Mouse (Mus musculus) spleen, adult 12 weeks (tissue): Measurements from ENCODE around the gene Syn2.
"Not testable (repeated sequence)": the region's sequence is repeated elsewhere in the genome, so short reads cannot be mapped to it uniquely, and the experiment has no call there.

Experiments
- DNase-seq: peaks from one replicate; pipeline ENCODE4 v3.0.0; 2022; ENCODE audit warnings: low spot score

The Syn2 gene

GRCm38 (mm10) chr6:115174845-115175244 is 40.1 kb downstream of the Syn2 start:
- no peak for DNase-seq

GRCm38 (mm10) chr6:115178826-115179225 is 44.1 kb downstream of the Syn2 start:
- DNase-seq, result no peak

DNA sequence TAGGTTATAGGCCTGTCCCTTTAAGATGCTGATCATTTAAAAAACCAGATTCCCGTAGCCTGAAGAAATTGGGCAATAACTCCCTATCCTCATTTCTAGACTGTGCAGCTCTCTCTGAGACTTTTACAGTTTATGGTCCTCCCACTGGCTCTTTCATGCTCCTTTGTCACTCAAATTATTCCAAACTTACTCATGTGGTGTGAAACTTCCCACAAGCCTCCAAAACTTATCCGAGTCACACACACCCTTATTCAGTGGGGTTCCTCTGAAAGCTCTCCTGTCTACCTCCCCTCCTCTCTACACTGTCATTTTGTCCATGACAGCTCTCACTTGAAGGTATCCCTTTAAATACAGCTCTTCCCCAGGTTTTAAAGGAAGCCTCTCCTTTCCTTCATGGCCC is 46.4 kb downstream of the Syn2 start:
- DNase-seq, result no peak

DNA sequence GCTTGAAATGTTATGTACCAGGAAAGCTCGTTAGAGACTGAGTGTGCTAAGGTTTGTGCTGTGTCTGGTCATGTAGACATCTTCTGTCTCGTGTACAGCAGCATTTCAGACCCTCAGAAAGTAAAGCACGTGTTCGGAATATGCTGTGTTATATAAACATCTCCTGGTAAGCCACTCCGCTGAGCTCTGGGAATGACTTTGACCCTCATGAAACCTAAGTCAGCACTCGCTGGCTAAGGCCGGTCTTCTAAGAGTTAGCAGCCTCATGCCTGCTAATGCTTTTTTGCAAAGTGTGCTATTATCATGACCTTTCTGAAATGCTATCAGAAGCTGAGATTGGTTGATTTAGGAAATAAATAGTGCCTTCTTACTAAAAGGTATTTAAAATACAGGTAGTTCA is 56.4 kb downstream of the Syn2 start:
- no peak for DNase-seq

- no peak for DNase-seq
Measured at GRCm38 (mm10) chr6:115200753-115201152, 66.1 kb downstream of the Syn2 start.

DNA sequence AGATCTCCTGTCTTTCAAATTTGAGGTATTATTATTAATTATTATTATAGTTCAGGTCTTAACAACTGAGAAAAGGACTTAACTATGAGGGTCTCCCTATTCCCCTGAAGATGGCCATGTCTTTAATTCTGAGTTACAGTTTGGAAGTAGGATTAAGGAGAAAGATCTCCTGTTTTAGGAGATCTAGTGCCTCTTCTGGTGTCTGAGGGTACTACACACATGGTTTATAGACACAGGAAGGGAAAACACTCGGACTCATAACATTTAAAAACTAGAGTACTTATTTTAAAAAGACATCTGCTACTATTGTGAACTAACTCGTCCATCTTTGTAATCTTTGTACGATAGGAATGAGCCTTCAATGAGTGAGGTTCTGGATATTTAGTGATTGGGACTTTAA is 68.3 kb downstream of the Syn2 start:
- no peak for DNase-seq

DNA sequence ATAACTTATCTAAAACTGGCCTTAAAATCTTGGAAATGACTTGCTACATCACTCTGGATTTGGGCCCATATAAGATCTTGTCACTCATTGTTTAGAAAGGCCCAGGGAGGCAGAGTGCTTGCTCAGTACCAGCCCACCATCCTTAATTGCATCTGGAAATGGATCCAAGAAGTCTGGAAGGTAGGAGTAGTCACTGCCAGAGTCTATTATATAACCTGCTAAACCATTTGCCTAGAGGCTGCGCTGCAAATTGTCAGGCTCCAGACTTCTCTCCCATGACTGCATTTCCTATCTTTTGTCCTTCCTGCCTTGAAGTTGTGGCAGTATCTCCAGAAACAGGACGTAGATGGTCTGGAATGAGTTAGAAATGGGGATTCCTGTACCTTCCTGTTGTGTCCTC is 75.5 kb downstream of the Syn2 start:
- no peak for DNase-seq

DNA sequence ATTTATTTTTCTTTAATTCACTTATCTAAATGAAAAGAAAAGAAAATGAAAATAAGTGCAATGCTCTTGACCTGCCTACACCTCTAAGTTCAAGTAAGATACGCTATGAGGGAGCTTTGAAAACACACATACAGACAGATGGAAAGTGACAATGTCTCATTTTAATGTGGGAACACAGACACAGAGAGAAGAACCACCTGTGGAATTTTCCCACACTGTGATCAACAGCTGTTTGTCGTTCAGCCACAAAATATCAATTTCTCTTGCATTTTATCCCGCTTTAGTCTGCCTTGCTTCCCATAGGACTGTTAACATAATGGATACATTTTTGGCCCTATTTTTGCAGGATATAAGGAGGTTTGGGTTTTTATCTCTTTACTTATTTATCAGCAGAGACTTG is 76.1 kb downstream of the Syn2 start:
- no peak for DNase-seq

DNA sequence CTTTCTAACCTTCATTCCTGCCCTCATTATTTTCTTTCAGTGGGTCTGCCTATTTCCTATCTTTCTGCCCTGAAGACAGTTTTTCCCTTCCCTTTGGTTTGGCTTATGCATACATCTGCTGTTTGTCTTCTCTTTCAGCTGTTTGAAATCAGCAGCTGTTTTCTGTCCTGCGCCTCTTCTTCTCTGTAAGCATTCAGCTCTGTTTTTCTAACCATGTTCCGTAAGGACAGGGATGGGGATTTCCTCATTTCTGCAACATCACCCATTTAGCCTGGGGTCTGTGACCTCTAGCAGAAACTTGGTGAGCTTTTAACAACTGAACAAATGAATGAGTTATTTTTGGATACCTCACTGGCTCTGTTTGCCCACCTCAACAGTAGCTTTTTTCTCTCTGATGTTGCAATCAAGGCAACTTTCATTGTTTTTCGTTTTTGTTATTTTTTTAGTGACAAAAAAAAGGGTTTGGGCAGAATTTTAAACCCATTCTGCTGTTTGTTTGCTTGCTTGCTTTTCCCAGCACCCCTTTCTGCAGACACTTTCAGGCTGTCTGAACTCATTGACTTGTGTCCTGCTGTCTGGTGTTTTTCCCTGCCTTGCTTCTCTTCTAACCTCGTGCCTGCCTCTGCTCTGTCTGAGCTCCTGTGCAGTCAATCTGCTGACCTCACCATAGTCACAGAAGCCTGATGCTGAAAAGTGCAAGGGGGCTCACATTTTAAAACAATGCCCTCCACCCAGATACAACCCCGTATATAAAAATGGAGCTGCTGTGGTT is 77.6 kb downstream of the Syn2 start:
- DNase-seq, result no peak

DNA sequence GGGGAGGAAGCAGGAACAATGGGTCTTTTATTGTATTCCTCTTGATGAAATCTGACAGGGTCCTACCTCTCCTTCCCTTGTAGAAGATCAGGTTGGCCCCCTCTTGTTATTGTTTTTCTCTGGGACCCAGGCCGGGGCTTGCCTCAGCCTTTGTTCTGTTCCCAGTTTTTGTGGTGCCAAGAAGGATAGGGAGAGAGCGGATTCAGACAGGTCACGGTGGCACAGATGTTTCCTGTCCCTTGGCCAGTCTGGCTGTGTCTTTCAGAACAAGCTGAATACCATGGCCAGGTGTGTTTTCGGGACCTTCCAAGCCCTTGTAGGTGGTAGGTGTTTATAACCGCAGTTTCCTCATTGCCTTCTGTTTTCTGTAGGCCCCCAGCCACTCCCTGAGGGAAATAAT is 78.4 kb downstream of the Syn2 start:
- no peak for DNase-seq

DNA sequence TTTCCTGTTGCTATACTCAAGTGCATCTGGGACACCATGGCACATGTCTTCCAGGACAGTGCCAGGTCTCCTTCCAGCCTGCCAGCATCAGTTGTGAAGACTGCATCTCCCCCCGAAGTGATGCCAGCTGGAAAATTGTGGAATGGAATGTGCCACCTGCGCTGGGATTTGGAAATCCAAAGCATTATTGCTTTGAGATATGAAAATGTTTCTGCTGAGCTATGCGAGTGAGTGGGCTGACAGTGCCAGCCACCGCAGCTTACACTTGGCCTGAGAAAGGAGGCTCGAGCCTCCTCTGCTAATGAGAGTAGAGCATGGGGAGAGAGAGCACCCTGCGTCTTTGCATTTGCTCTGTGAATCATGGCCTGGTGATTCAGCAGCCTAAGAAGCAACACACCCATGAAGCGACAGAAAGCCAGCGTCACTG is 86.5 kb downstream of the Syn2 start:
- no peak for DNase-seq

DNA sequence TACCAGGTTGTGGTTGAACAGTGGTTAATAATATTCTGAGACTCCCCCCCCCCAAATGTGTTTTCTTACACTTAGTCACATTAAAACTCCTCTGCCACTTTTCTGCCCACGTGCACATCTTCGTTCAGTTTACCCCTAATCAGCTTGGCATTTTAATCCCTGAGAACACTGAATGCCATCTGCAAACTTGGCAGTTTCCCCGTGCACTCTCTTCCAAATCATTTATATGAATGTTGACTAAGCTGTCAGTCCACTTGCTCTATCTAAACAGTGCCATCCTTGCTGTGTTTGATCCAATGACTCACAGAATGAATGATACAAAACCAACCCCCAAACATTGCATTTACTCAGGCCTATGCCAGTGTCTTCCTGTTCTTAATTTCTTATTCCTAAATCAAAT is 90.8 kb downstream of the Syn2 start:
- no peak for DNase-seq

DNA sequence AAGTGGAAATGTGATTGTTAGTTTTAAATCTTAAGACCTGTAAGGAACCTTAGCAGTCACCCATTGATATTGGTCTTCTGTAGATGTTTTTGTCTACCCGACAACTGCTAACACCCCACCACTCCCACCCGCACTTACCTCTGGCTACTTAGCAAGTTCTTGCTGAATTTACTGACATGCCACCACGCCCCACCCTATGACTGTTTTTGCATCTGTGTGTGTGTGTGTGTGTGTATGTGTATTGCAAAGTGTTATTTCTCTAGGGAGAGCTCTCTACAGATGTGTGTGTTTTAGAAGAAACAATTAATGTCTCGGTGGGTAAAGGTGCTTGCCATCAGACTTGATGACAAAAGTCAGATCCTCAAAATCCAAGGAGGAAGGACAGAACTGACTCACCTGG is 92.3 kb downstream of the Syn2 start, which contains the start of gene Gm17482:
Gm17482 (plus strand) TSS at position 301 of the 400 bp plus-strand sequence.
- no peak for DNase-seq

DNA sequence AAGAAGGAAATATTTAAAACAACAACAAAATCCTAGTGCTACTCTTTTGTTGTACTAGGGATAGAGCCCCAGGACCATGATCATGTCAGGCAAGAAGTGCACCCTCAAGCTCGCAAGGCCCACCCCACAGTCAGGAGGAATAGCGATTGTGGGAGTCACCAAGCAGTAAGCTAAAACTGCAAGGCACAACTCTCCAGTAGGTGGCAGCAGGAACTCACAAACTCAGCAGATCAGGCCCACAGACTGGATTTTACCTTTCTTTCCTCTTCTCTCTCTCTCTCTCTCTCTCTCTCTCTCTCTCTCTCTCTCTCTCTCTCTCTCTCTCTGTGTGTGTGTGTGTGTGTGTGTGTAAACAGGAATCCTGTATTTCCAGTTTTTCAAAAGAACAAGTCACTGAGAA is 92.8 kb downstream of the Syn2 start:
- DNase-seq, result peak; percentile 9

- DNase-seq, result no peak
Measured at GRCm38 (mm10) chr6:115230557-115230956, 95.9 kb downstream of the Syn2 start.

DNA sequence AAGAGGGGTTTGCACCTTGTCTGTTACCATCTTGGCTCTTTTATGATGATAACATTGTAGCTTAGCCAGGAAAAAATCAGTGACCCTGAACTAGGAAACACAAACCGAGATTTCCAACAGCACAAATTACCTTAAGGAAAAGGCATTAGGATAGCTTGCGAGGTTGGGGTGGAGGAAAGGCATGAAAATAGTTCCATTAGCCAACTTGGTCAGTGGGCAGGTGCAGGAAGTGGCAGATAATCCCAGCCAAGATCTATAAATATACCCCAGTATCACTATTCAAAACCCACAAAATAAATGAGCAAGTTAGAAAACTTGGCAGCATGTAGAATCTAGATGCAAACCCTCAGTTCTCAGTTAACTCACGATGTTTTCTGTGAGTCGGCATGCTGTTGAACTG is 97.1 kb downstream of the Syn2 start:
- DNase-seq, result no peak

GRCm38 (mm10) chr6:115232562-115232961 is 97.9 kb downstream of the Syn2 start:
- no peak for DNase-seq

DNA sequence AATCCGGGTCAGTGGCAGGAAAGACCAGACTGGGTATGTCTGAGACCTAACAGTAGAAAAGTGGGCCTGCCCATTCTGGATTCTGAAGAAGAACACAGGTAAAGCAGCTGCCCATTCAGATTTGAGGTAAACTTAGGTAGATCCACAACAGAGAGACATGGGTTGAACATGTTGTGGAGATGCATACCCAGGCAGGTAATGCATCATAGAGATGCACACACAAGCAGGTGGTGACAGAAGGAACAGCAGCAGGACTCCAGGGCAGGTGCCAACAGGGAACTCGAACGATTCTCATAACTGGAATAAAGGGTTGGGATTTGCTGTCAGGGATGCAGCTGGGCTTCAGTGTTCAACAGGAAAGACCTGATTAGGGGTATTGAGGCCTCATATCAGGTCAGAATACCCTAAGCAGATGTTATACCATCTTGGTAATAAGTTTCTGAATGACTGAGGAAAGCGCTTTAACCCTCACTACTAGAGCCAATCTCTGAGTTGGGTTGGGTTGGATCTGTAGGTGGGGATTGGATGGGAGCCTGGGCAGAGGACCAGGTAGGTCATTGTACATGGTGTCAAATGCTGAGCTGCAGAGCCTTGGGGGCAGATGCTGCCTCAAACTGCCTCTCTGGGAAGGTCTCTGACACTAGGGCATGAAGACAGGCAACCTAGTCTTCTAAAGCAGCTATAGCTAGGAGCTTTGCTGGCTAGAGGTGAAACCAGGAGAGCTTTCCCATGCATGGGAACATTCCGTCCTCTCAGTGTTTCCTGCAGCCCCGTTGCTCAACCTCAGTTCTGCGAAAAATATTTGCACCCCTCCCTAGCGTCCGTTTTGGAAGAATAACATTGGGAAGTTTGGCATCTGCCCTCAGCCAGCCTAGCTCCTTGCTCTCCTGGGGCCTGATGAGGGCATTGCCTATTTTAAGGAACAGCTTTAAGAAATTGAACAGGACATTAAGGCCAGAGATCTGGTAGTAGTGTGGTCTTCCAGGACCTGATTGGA is 103.6 kb downstream of the Syn2 start:
- no peak for DNase-seq

GRCm38 (mm10) chr6:115239335-115239734 is 104.6 kb downstream of the Syn2 start:
- DNase-seq, result no peak

GRCm38 (mm10) chr6:115240431-115240830 is 105.7 kb downstream of the Syn2 start:
- DNase-seq, result not testable (repeated sequence)

- DNase-seq, result no peak
Measured at GRCm38 (mm10) chr6:115241131-115241699, 106.5 kb downstream of the Syn2 start.

GRCm38 (mm10) chr6:115241939-115242338 is 107.2 kb downstream of the Syn2 start:
- DNase-seq, result no peak

DNA sequence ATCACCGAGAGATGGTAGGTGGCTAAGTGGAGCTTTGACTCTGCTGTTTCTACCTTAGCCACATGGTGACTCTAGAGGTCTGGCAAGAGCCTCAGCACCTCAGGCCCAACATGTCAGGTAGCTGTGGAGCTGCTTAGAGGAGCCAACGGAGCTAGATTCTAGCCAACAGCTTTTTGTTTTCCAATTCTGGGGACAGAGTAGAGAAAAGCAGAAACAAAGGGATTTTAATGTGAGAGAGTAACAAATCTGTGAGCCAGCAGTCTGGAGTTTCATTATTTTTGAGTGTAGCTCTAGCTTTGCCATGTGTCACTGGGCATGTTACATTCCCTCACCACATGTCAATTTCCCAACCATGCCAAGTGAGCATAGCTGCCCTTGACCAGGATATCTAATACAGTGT is 109.5 kb downstream of the Syn2 start:
- no peak for DNase-seq
